Mouse (Mus musculus) layer of hippocampus, adult 9-10 months (tissue): Measurements from ENCODE around the gene Rcbtb2.

ENCODE experiments used
- DNase-seq: peaks from one replicate; pipeline ENCODE4 v3.0.0; 2022; ENCODE audit warnings: low spot score

The Rcbtb2 gene

DNA sequence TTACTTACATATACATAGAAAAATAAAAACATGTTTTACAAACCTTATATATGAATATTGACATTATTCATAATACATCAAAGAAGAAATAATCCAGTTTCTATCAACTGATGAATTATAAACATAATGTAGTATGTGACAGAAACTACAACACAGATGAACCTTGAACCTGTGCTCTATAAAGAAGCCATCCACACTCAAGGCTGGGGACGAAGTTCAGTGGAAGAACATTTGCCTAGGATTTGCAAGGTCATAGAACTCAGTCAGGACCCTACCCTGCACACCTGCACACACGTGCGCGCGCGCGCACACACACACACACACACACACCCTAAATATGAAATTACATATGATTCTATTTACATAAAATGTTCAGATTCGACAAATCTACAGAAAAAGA is 87.4 kb downstream of the Rcbtb2 start:
- DNase-seq, result no peak

DNA sequence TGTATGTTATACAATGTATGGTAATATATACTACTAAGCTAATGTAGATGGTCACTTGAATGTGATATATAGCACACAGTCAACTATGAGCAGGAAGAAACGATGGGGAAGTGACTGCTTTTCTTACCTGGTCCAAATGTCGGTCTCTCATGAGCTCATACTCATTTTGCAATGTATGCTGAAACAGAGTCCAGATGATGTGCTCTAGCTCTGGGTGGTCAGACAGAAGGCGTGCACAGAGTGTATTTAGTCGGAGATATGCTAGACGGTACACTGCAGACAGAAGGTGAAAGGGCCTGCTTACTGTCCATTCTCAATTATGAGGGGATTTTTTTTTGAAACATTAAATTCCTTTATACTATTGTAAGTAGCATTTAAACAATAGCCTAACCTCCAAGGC is 88.6 kb downstream of the Rcbtb2 start:
- no peak for DNase-seq

DNA sequence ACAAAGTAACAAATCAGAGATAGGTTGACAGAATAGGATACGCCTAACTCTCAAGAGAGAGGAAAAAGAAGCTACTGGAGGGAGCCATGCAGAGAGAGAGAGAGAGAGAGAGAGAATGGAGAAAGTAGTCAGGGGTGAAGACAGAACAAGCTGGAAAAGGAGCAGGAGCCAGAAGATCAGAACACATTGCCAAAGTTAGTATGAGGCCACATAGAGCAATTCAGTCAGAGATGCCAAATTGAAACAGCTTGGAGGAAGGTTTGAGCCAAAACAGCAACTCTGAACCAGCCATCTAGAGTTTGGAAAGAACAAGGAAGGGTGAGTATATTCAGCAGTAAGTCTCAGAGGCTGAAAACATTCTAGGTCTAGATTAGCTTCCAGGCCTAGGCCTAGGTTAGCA is 94.2 kb downstream of the Rcbtb2 start:
- DNase-seq, result no peak

DNA sequence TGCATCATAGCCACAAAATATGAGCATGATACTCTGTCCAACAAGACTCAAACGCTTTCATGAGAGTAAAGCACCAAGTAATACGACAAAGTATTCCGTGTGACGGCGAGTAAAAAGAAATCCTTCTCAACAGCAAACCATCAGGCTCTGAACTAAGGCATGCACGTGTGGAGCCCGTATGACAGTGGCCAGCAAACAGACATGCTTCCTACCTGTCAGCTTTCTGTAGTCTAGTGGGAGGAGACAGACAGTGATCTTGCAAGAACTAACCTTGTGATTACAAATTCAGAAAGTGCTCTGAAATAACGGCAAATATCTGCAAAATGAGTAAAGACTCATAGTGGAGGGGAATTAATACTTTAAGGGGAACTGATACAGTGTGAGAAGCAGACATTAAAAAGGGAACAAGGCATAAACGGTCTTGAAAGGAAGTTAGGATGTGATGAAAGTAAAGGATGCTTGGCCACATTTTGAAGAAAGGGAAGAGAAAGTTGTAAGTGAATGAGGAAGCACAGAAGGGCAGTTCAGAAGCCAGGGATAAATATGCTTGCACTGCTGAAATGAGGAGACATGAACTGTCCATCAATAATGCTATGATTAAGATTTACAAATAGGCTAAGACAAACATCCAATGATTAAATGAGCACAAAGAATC is 99.6 kb downstream of the Rcbtb2 start:
- no peak for DNase-seq

DNA sequence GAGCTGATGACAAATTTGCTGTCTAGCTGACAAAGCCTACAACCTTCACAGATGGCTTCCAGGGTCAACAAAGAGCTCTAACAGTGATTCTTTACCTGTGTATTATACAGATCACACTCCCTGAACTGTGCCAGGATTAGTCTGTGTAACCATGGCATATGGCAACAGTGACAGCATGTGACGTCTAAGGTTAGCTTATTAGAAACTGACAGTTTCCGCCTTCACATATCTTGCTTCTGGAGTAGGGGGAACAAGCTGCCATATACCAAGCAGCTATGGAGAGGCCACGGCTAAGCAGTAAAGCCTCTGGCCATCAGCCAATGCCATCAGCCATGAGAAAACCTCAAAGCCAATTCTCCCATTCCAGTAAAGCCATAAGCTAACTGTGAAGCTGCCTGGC is 103.5 kb downstream of the Rcbtb2 start:
- no peak for DNase-seq

DNA sequence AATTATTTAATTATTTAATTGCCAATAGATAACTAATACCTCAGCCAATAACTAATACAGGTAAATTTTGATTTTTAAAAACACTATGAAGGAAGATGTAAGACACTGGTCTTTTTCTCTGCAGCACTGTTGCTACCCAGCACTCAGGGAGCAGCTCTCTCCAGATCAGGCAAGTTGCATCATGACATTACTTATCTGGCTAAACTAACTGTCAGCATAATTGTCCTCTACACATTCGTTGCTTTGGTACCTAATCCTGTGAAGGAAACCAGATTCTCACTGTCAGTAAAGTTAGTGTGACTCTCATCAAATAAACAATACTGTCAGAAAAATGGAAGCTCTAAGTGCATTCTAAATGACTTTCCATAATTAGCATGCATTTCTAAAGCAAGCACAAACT is 104.0 kb downstream of the Rcbtb2 start:
- no peak for DNase-seq

DNA sequence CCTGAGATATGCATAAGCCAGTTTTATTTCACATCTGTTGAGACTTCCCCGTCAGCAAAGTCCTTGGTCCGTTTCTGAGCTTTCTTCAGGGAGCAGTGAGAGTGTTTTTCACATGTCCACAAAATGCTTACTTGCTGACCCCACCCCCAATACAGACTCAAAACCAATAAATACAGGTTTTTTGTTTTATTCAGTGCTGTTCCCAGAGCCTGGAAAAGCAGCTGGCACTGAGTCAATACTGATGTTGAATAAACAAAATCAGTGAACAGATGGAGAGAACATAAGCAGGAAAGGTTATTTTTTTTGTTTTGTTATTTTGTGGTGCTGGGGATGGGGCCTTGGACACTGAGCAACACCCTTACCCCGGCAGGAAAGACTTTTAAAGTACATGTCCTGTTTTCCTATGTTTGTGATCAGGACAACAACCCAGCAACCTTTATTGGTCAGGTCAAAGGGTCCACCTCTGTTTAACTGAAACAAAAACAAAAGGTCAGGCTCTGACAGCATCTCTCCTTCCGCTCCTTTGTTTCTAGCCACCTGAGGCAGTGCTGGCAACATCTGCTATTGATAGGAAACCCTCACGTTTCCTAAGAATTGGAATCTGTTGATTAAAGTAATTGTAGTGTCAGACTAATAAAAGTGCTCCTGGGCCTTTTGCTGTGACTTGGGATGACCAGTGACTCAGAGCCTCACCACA is 108.6 kb downstream of the Rcbtb2 start:
- DNase-seq, result no peak

DNA sequence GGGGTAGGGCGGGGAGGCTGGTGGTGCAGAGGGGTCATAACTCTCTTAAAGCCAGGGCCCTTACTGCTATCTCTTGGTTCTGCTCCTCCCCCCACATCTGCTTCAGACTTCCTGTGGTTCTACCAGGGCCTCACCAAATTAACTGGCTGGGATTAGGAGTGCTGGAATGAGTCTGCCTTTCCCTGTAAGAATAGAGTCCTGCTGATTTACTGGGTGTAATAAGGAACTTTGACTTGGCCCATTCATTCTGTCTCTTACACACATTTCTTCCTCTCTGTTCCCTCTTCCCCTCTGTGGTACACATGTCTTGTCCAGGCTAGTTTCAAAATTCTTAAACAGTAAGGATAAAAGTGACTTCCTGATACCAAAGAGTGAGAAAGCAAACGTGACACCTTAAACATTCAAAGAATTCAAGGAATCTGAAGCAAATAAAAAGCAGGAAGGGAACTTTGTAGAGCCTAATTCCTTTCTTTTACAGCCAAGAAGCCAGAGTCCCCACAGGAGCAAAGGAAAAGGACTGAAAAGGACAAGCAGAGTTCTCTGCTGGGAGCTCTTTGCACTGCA is 111.7 kb downstream of the Rcbtb2 start:
- no peak for DNase-seq

DNA sequence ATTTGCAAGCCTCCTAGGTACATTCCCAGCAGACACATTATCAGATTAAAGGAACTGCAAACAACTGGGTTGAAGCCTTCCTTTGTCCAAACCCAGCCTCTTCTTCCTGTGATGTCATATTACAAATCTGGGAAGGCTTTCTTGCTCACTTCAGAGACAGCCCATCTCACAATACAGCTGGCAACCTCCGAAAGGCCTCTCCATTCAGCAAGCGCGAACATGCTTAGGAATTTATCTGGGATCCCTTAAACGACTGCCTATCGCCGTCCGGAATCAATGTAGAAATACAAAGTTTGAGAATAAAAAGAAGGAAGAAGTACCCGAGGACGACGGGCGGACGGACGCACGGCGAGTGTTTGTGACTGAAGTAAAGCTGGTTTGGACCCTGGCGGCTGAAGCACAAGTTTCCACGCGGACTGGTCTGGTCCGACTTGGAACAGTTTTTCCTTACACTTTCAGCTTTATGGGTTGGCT is 115.0 kb downstream of the Rcbtb2 start, which contains the start of gene Lpar6:
TSS of gene Lpar6 (plus strand) at position 48 of the 474 bp plus-strand sequence.
- DNase-seq, result no peak

DNA sequence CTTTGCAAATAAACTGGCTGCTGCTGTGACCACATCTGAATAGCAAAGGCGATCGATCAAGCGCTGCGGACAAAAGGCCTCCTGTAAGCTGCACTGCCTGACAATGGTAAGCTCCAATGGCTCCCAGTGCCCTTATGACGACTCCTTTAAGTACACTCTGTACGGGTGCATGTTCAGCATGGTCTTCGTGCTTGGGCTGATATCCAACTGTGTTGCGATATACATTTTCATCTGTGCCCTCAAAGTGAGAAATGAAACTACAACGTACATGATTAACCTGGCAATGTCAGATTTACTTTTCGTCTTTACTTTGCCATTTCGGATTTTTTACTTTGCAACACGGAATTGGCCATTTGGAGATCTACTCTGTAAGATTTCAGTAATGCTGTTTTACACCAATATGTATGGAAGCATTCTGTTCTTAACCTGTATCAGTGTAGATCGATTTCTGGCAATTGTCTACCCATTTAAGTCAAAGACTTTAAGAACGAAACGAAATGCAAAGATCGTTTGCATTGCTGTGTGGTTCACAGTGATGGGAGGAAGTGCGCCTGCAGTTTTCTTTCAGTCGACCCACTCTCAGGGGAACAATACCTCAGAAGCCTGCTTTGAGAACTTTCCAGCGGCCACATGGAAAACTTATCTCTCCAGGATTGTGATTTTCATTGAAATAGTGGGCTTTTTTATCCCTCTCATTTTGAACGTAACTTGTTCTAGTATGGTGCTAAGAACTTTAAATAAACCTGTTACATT is 115.8 kb downstream of the Rcbtb2 start:
- DNase-seq, result no peak

DNA sequence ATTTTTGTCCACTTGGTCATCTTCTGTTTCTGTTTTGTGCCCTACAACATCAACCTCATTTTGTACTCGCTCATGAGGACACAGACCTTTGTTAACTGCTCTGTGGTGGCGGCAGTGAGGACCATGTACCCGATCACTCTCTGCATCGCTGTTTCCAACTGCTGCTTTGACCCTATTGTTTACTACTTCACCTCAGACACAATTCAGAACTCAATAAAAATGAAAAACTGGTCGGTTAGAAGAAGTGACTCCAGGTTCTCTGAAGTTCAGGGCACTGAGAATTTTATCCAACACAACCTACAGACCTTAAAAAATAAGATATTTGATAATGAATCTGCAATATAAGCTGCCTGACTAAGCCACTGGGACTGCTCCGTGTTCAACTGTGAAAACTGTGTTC is 116.5 kb downstream of the Rcbtb2 start:
- no peak for DNase-seq

DNA sequence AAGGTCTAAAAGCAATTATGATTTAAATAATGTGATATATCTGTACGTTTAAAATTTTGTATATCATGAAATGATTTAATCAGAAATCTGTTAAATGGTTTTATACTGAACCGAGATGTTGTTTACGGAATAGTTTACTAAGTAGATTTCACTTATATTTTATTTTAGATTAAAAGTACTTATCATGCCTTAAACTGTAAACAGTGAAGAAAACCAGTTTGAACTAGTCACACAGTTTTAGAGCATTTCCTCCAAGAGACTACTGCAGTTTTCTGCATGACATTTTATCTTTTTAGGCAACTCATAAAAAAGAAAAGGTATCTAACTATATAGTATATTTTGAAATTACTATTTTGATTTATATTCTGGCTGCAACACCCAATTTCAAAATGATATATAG is 117.0 kb downstream of the Rcbtb2 start:
- no peak for DNase-seq

DNA sequence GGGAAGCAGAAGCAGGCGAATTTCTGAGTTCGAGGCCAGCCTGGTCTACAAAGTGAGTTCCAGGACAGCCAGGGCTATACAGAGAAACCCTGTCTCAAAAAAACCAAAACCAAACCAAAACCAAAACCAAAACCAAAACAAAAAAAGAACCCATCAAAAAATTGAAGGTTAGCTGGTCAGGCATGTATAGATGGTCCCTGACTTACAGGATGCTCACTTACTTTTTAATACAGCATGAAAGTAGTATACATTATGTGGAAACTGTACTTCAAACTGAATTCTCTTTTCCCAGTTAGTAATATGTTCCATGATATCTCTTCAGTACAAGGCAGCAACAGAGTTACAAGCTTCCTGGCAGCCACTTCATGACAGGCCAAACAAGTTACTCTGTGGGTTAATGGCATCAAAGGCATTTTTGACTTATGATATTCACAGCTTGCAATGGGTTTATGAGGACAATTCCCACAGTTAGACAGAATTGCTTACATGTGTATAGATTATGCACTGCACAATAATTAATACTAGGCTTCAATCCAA is 121.3 kb downstream of the Rcbtb2 start:
- no peak for DNase-seq

DNA sequence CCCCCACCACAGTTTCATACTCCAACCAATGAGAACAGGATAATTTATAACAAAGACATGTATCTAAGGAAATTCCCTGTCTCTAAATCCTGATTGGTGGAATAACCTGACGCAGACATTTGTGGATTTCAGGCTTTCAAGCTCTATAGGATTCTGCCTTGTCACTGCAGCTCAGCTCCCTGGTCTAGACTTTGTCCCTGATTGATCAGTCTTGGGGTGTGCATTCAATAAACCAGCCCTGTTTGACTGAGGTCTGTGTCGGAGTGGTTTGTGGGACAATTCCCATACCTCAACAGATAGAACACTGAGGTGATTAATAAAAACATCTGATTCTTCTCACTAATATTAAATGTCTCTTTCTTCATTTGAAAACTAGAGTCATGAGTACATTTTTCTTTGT is 127.2 kb downstream of the Rcbtb2 start:
- no peak for DNase-seq

DNA sequence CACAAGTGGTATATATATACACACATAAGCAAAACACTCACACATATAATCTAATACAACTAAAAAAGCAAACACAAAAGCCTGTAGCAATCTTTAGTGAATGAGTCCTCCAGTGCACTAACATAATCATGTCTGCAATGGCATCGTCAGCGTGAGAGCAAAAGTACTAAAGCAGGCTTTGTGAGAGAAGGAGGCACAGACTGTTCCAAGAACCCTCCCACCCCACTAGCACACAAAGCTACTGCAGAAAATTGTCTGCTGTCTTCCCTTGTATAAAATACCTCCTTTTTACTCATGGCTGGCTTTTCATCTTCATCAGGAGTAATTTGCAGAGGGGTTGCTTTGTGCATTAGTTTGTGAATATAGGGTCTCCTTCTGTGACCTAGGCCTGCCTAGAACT is 129.4 kb downstream of the Rcbtb2 start:
- no peak for DNase-seq

DNA sequence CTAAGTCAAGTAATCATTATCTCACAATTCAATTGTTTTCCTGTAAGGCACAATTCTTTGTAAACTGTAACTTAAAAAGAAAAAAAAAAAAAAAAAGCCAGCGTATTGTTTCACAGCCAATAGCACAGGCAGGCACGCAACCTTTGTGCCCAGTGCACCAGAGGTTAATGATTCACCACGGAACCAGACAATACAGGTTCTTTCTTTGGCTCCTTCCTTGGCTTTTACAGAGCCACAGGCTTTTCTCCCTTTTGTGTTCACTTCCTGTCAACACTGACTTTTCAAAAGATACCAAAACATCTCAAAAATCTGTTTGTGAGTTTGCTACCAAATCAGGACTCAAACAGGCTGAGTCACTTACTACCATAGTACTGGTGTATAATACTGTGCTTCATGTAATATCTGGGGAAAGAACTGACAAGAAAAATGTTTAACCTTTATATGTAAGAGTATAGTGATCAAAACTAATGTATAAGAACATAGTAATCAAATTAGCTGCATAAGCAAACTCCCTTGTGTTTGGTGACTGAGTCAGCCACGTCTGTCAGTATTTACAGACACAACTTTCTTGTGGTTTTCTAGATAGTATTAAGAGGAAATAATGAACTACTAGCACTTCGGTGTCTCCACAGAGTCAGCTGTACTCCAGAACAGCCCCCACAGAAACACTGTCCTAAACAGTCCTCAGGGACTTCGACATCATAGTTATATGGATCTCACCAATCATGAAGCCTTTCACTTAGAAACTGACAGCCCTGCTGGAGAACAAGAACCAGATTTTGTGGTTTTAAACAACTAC is 130.8 kb downstream of the Rcbtb2 start:
- no peak for DNase-seq

DNA sequence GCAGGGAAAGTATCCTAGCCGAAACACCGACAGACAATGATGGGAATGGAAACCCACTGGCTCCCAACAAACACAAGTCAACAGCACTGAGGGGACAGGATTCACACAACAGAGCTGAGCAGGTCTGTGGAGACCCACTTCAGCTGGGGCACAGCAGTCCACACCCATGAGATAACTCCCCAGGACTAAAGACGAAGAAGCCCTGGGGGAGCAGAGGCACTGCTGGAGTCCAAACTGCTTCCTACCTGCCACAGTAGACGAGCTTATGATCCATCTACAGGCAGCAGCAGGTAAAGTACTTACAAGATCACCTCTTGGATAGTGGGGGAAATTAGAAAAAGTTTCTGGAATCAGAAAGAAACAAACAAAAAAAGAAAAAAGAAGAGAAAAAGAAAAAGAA is 131.6 kb downstream of the Rcbtb2 start:
- no peak for DNase-seq

DNA sequence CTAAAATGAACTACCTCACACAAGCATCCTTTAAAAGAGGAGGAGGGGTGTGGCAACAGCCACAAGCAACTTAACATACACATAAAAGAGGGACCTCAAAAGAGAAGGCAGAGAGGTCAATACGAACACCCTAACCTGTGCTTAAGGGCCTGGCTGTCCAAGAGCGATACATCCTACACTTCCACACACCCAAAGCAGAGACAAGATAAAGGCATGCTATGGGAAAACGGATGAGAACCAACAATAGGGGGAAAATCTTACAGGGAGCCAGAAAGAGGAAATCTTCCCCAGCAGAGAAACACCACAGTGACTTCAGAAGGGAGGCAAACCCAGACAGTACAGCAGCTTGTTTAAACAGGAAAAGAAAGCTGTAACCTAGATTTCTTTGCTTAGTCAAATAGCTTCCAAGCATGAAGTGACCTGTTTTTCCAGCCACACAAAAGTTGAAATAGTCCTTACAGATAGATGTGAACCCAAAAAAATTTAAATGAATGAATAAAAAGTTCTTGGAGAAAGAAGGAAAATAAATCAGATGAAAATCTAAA is 132.7 kb downstream of the Rcbtb2 start:
- DNase-seq, result no peak

DNA sequence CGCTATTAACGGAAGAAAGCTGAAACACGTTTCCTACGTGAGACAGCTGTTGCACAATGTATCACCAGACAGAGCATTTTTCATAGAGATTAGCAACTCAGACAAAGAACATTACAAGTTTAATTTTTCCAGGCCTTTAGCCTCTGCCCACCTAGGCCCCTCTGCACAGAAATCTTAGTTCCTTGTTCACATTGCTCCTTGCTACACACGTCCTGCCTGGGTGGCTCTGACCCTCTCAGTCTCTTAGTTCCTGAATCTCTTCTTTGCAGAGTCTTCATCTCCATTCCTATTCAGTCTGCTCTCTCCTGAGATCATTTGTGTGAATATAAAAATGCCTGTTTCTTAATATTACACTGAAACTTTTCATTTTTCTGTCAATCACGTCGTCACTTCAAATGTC is 134.5 kb downstream of the Rcbtb2 start:
- no peak for DNase-seq
